Mouse (Mus musculus): ENCODE data around the gene Mettl6. TPM values are rescaled to one million over a fixed set of nuclear protein-coding genes. Genes with fewer than 3 reads are reported as not detected.

Gene Mettl6
- total and polyA plus RNA-seq, 3 experiments: 35.6 to 39.2 TPM; not detected in 1

- Histone ChIP-seq H3K9ac (ENCODE audit: control insufficient read depth, low read depth, low read length, poor library complexity, severe bottlenecking) (no peak overlapping the region), H3K4me1 (ENCODE audit: control insufficient read depth in 1 of 2, insufficient read depth in 2 of 2, low read length in 2 of 2) (no peaks in the 10 kb centered on the region), H3K9me3 (replicated peaks; ENCODE audit: insufficient read depth, low read length) (no peaks in the 10 kb centered on the region), H3K79me2 (ENCODE audit: control insufficient read depth, insufficient read depth, low read length, poor library complexity) (no peaks in the 10 kb centered on the region), H3K36me3 (ENCODE audit: control insufficient read depth in 1 of 2, insufficient read depth in 2 of 2, low read length in 2 of 2) (no peaks in the 10 kb centered on the region), H3K27me3 (ENCODE audit: control insufficient read depth in 1 of 2, insufficient read depth in 2 of 2, low read length in 2 of 2) (peaks cover 8 to 10% of the 10 kb centered on the region in 2 experiments), H3K4me3 (ENCODE audit: control insufficient read depth in 1 of 2, insufficient read depth in 1 of 2, low read depth in 2 of 2, low read length in 2 of 2) (no peak overlapping the region), H3K27ac (ENCODE audit: control insufficient read depth, low read depth, low read length) (no peak overlapping the region)
- TF ChIP-seq MYB (IDR thresholded peaks at IDR 0.05; ENCODE audit: low read depth, low read length) (no peak), ETS1 (IDR thresholded peaks at IDR 0.05; ENCODE audit: low read depth, low read length) (no peak), JUND (IDR thresholded peaks at IDR 0.05; ENCODE audit: low read depth, low read length) (no peak), CHD2 (IDR thresholded peaks at IDR 0.05; ENCODE audit: low read length) (no peak), ZNF384 (IDR thresholded peaks at IDR 0.05; ENCODE audit: low read depth, low read length) (no peak), MXI1 (IDR thresholded peaks at IDR 0.05; ENCODE audit: low read depth, low read length) (no peak), POLR2A (IDR thresholded peaks at IDR 0.05; ENCODE audit: control insufficient read depth in 1 of 2, insufficient read depth in 1 of 2, low read depth in 1 of 2, low read length in 2 of 2, poor library complexity in 1 of 2) (no peak), USF2 (IDR thresholded peaks at IDR 0.05; ENCODE audit: borderline replicate concordance in 1 of 2, insufficient read depth in 1 of 2, low read depth in 1 of 2, low read length in 2 of 2) (no peak), GABPA (IDR thresholded peaks at IDR 0.05; ENCODE audit: low read depth, low read length) (no peak), TCF12 (IDR thresholded peaks at IDR 0.05; ENCODE audit: low read depth, low read length) (no peak), MAX (IDR thresholded peaks at IDR 0.05; ENCODE audit: low read length) (no peak), ELF1 (IDR thresholded peaks at IDR 0.05; ENCODE audit: low read depth, low read length) (no peak), GATA1 (IDR thresholded peaks at IDR 0.05; ENCODE audit: low read depth, low read length) (no peak), HCFC1 (IDR thresholded peaks at IDR 0.05; ENCODE audit: low read depth, low read length) (no peak), RAD21 (IDR thresholded peaks at IDR 0.05; ENCODE audit: low read depth, low read length) (no peak)
- DNase-seq (ENCODE audit: low read depth, low spot score): no peak
Measured at GRCm38 (mm10) chr14:31543885-31544442, 49.1 kb upstream of the Mettl6 start.

GRCm38 (mm10) chr14:31537298-31537697 is 42.5 kb upstream of the Mettl6 start:
- Histone ChIP-seq H3K27ac (ENCODE audit: control insufficient read depth, low read depth, low read length) (no peak overlapping the region), H3K4me3 (ENCODE audit: control insufficient read depth in 1 of 2, insufficient read depth in 1 of 2, low read depth in 2 of 2, low read length in 2 of 2) (no peak overlapping the region), H3K9ac (ENCODE audit: control insufficient read depth, low read depth, low read length, poor library complexity, severe bottlenecking) (no peak overlapping the region), H3K4me1 (ENCODE audit: control insufficient read depth in 1 of 2, insufficient read depth in 2 of 2, low read length in 2 of 2) (no peaks in the 10 kb centered on the region), H3K36me3 (ENCODE audit: control insufficient read depth in 1 of 2, insufficient read depth in 2 of 2, low read length in 2 of 2) (no peaks in the 10 kb centered on the region), H3K27me3 (ENCODE audit: control insufficient read depth in 1 of 2, insufficient read depth in 2 of 2, low read length in 2 of 2) (peaks cover 2 to 6% of the 10 kb centered on the region in 2 experiments; a peak in 2 of 4 replicates), H3K79me2 (ENCODE audit: control insufficient read depth, insufficient read depth, low read length, poor library complexity) (no peaks in the 10 kb centered on the region), H3K9me3 (replicated peaks; ENCODE audit: insufficient read depth, low read length) (no peaks in the 10 kb centered on the region)
- TF ChIP-seq EP300 (IDR thresholded peaks at IDR 0.05; ENCODE audit: low read depth in 1 of 2, low read length in 2 of 2): no peak
- TF ChIP-seq NRF1 (IDR thresholded peaks at IDR 0.05; ENCODE audit: insufficient read depth, low read depth, low read length, poor library complexity, severe bottlenecking): no peak
- no peak for TF ChIP-seq POLR2AphosphoS2 (IDR thresholded peaks at IDR 0.05; ENCODE audit: low read length)
- no peak for TF ChIP-seq SIN3A (IDR thresholded peaks at IDR 0.05; ENCODE audit: low read length)
- TF ChIP-seq SMC3 (IDR thresholded peaks at IDR 0.05; ENCODE audit: low read depth, low read length): no peak
- TF ChIP-seq ZMIZ1 (IDR thresholded peaks at IDR 0.05; ENCODE audit: low read depth, low read length): no peak
- TF ChIP-seq E2F4 (IDR thresholded peaks at IDR 0.05; ENCODE audit: borderline replicate concordance, low read depth, low read length): no peak
- TF ChIP-seq CHD1 (IDR thresholded peaks at IDR 0.05; ENCODE audit: low read depth, low read length): no peak
- no peak for TF ChIP-seq UBTF (IDR thresholded peaks at IDR 0.05; ENCODE audit: borderline replicate concordance, insufficient read depth, low read depth, low read length)
- no peak for TF ChIP-seq BHLHE40 (IDR thresholded peaks at IDR 0.05; ENCODE audit: borderline replicate concordance, low read depth, low read length)
- no peak for TF ChIP-seq MYB (IDR thresholded peaks at IDR 0.05; ENCODE audit: low read depth, low read length)
- TF ChIP-seq TCF12 (IDR thresholded peaks at IDR 0.05; ENCODE audit: low read depth, low read length): no peak
- TF ChIP-seq JUND (IDR thresholded peaks at IDR 0.05; ENCODE audit: low read depth, low read length): no peak
- TF ChIP-seq ZNF384 (IDR thresholded peaks at IDR 0.05; ENCODE audit: low read depth, low read length): no peak
- TF ChIP-seq RCOR1 (IDR thresholded peaks at IDR 0.05; ENCODE audit: low read depth, low read length): no peak
- DNase-seq (ENCODE audit: low read depth, low spot score): no peak
